Mouse (Mus musculus) MEL (cell line): Measurements from ENCODE around the gene Vwa8. TPM values are rescaled to one million over a fixed set of nuclear protein-coding genes. Genes with fewer than 3 reads are reported as not detected.

Experiments
- DNase-seq: peaks from one replicate; pipeline ENCODE4 v3.0.0; 2011; ENCODE audit warnings: low read depth, low spot score
- H3K27ac ChIP-seq: 2 replicates; pipeline ENCODE4 v1.5.1; 2012; ENCODE audit warnings: low read depth, mild to moderate bottlenecking, control low read depth, low read length, moderate library complexity; ENCODE audit not compliant: control insufficient read depth
- H3K27me3 ChIP-seq, 2 experiments: fragments of 150-350 bp in 1 of 2; sonication (generic) in 1 of 2; 2 replicates each; pipeline ENCODE4 v1.6.1; 2012; ENCODE audit warnings: low read length in 2 of 2, mild to moderate bottlenecking in 2 of 2, improper control_type of control experiment in 1 of 2, moderate library complexity in 1 of 2; ENCODE audit not compliant: insufficient read depth in 2 of 2, control insufficient read depth in 1 of 2
- H3K36me3 ChIP-seq, 2 experiments: 2 replicates each; pipeline ENCODE4 v1.6.1; 2012 to 2014; ENCODE audit warnings: low read length in 2 of 2, improper control_type of control experiment in 1 of 2, inconsistent platforms in 1 of 2, mild to moderate bottlenecking in 1 of 2; ENCODE audit not compliant: insufficient read depth in 2 of 2, control insufficient read depth in 1 of 2
- H3K4me1 ChIP-seq, 2 experiments: fragments of 150-350 bp in 1 of 2; sonication (generic) in 1 of 2; 2 replicates each; pipeline ENCODE4 v1.6.1; 2012; ENCODE audit warnings: low read length in 2 of 2, improper control_type of control experiment in 1 of 2, mild to moderate bottlenecking in 1 of 2; ENCODE audit not compliant: insufficient read depth in 2 of 2, control insufficient read depth in 1 of 2
- H3K4me3 ChIP-seq, 2 experiments: fragments of 150-350 bp in 1 of 2; sonication (generic) in 1 of 2; 2 replicates each; pipeline ENCODE4 v1.5.1; 2012; ENCODE audit warnings: low read depth in 2 of 2, low read length in 2 of 2, mild to moderate bottlenecking in 2 of 2, moderate library complexity in 2 of 2, control low read depth in 1 of 2, improper control_type of control experiment in 1 of 2; ENCODE audit not compliant: control insufficient read depth in 1 of 2, insufficient read depth in 1 of 2
- H3K79me2 ChIP-seq: 2 replicates; pipeline ENCODE4 v1.6.1; 2012; ENCODE audit warnings: mild to moderate bottlenecking, low read length, moderate library complexity; ENCODE audit not compliant: control insufficient read depth, poor library complexity, insufficient read depth
- H3K9ac ChIP-seq: 2 replicates; pipeline ENCODE4 v1.6.1; 2012; ENCODE audit warnings: low read depth, mild to moderate bottlenecking, control low read depth, low read length, moderate library complexity; ENCODE audit not compliant: control insufficient read depth, poor library complexity, severe bottlenecking
- H3K9me3 ChIP-seq: fragments of 150-350 bp; sonication (generic); replicated peaks from 2 replicates; pipeline ENCODE4 v1.6.1; 2012; ENCODE audit warnings: mild to moderate bottlenecking, low read length, improper control_type of control experiment, moderate library complexity; ENCODE audit not compliant: insufficient read depth
- CHD1 ChIP-seq: IDR thresholded peaks from 2 replicates; pipeline ENCODE4 v1.6.1; 2012; ENCODE audit warnings: low read depth, mild to moderate bottlenecking, inconsistent platforms, low read length, improper control_type of control experiment
- E2F4 ChIP-seq: IDR thresholded peaks from 2 replicates; pipeline ENCODE4 v1.6.1; 2011; ENCODE audit warnings: low read depth, low read length, improper control_type of control experiment, borderline replicate concordance
- EP300 ChIP-seq, 2 experiments: IDR thresholded peaks; 2 replicates each; pipeline ENCODE4 v1.6.1; 2011; ENCODE audit warnings: improper control_type of control experiment in 2 of 2, low read length in 2 of 2, low read depth in 1 of 2, mild to moderate bottlenecking in 1 of 2
- GABPA ChIP-seq: IDR thresholded peaks from 2 replicates; pipeline ENCODE4 v1.6.1; 2012; ENCODE audit warnings: low read depth, mild to moderate bottlenecking, inconsistent platforms, low read length, improper control_type of control experiment, moderate library complexity
- HCFC1 ChIP-seq: IDR thresholded peaks from 2 replicates; pipeline ENCODE4 v1.6.1; 2012; ENCODE audit warnings: low read depth, mild to moderate bottlenecking, inconsistent platforms, low read length, improper control_type of control experiment, moderate library complexity
- MAFK ChIP-seq: IDR thresholded peaks from 2 replicates; pipeline ENCODE4 v1.6.1; 2011; ENCODE audit warnings: low read depth, mild to moderate bottlenecking, low read length, improper control_type of control experiment, borderline replicate concordance
- MAZ ChIP-seq: IDR thresholded peaks from 2 replicates; pipeline ENCODE4 v1.6.1; 2012; ENCODE audit warnings: low read depth, mild to moderate bottlenecking, inconsistent platforms, low read length, improper control_type of control experiment
- MEF2A ChIP-seq: IDR thresholded peaks from 2 replicates; pipeline ENCODE4 v1.6.1; 2014; ENCODE audit warnings: low read depth, mild to moderate bottlenecking, inconsistent platforms, low read length, improper control_type of control experiment; ENCODE audit not compliant: poor library complexity, insufficient replicate concordance, severe bottlenecking; ENCODE audit errors: extremely low read depth
- MYB ChIP-seq: IDR thresholded peaks from 2 replicates; pipeline ENCODE4 v1.6.1; 2011; ENCODE audit warnings: mild to moderate bottlenecking, low read depth, low read length, improper control_type of control experiment
- NRF1 ChIP-seq: IDR thresholded peaks from 2 replicates; pipeline ENCODE4 v1.6.1; 2014; ENCODE audit warnings: low read depth, mild to moderate bottlenecking, inconsistent platforms, low read length, improper control_type of control experiment, moderate library complexity; ENCODE audit not compliant: poor library complexity, insufficient read depth, severe bottlenecking
- POLR2AphosphoS2 ChIP-seq: IDR thresholded peaks from 2 replicates; pipeline ENCODE4 v1.6.1; 2011; ENCODE audit warnings: low read length, improper control_type of control experiment
- RCOR1 ChIP-seq: IDR thresholded peaks from 2 replicates; pipeline ENCODE4 v1.6.1; 2012; ENCODE audit warnings: low read depth, mild to moderate bottlenecking, inconsistent platforms, low read length, improper control_type of control experiment
- SIN3A ChIP-seq: IDR thresholded peaks from 2 replicates; pipeline ENCODE4 v1.6.1; 2012; ENCODE audit warnings: low read length, improper control_type of control experiment, inconsistent platforms
- TBP ChIP-seq: IDR thresholded peaks from 2 replicates; pipeline ENCODE4 v1.8.0; 2011; ENCODE audit warnings: low read depth, low read length, improper control_type of control experiment
- TCF12 ChIP-seq: IDR thresholded peaks from 2 replicates; pipeline ENCODE4 v1.6.1; 2014; ENCODE audit warnings: low read depth, mild to moderate bottlenecking, inconsistent platforms, low read length, improper control_type of control experiment, moderate library complexity
- UBTF ChIP-seq: IDR thresholded peaks from 2 replicates; pipeline ENCODE4 v1.6.1; 2012; ENCODE audit warnings: low read depth, mild to moderate bottlenecking, inconsistent platforms, low read length, improper control_type of control experiment, moderate library complexity, borderline replicate concordance; ENCODE audit not compliant: insufficient read depth
- USF2 ChIP-seq, 2 experiments: IDR thresholded peaks; 2 replicates each; pipeline ENCODE4 v1.6.1; 2011 to 2012; ENCODE audit warnings: improper control_type of control experiment in 2 of 2, low read length in 2 of 2, borderline replicate concordance in 1 of 2, inconsistent platforms in 1 of 2, low read depth in 1 of 2, mild to moderate bottlenecking in 1 of 2; ENCODE audit not compliant: insufficient read depth in 1 of 2
- ZC3H11A ChIP-seq: IDR thresholded peaks from 2 replicates; pipeline ENCODE4 v1.6.1; 2012; ENCODE audit warnings: low read depth, mild to moderate bottlenecking, inconsistent platforms, low read length, improper control_type of control experiment
- ZKSCAN1 ChIP-seq: IDR thresholded peaks from 2 replicates; pipeline ENCODE4 v1.6.1; 2012; ENCODE audit warnings: low read depth, mild to moderate bottlenecking, inconsistent platforms, low read length, improper control_type of control experiment, moderate library complexity
- ZMIZ1 ChIP-seq: IDR thresholded peaks from 2 replicates; pipeline ENCODE4 v1.6.1; 2012; ENCODE audit warnings: low read depth, mild to moderate bottlenecking, inconsistent platforms, low read length, improper control_type of control experiment, moderate library complexity
- ZNF384 ChIP-seq: IDR thresholded peaks from 2 replicates; pipeline ENCODE4 v1.6.1; 2012; ENCODE audit warnings: low read depth, mild to moderate bottlenecking, inconsistent platforms, low read length, improper control_type of control experiment
- polyA plus RNA-seq, 2 experiments: library from polyadenylated mRNA; stranded (reverse) in 1 of 2; unstranded in 1 of 2; fragments of >175 nt in 1 of 2; fragments of >200 nt in 1 of 2; gene quantifications; 2 replicates each; pipeline versions ENCODE4 v1.2.1 to v1.2.4; 2012; ENCODE audit warnings: low replicate concordance in 2 of 2, low read depth in 1 of 2; ENCODE audit not compliant: insufficient read length in 2 of 2, insufficient read depth in 1 of 2, missing spikeins in 1 of 2
- total RNA-seq: library from RNA; depleted of rRNA; stranded (reverse); fragments of 300-350 nt; gene quantifications from 2 replicates; pipeline ENCODE4 v1.2.3, GENCODE M21; 2012

The Vwa8 gene
- total and polyA plus RNA-seq, 3 experiments: 12.4 to 19.6 TPM; not detected in 1

GRCm38 (mm10) chr14:79185018-79185685, 336.3 kb downstream of the Vwa8 start:
- Histone ChIP-seq H3K79me2 (no peaks in the 10 kb centered on the region), H3K27ac (no peak overlapping the region), H3K4me1 (no peaks in the 10 kb centered on the region), H3K27me3 (no peaks in the 10 kb centered on the region), H3K9ac (no peak overlapping the region), H3K4me3 (no peak overlapping the region), H3K36me3 (no peaks in the 10 kb centered on the region), H3K9me3 (no peaks in the 10 kb centered on the region)
- TF ChIP-seq EP300 (IDR thresholded peaks at IDR 0.05; ENCODE audit: low read depth in 1 of 2, low read length in 2 of 2) (no peak), RCOR1 (no peak), ZC3H11A (no peak), TBP (no peak), NRF1 (no peak), ZKSCAN1 (no peak), CHD1 (no peak)
- DNase-seq: no peak

DNA sequence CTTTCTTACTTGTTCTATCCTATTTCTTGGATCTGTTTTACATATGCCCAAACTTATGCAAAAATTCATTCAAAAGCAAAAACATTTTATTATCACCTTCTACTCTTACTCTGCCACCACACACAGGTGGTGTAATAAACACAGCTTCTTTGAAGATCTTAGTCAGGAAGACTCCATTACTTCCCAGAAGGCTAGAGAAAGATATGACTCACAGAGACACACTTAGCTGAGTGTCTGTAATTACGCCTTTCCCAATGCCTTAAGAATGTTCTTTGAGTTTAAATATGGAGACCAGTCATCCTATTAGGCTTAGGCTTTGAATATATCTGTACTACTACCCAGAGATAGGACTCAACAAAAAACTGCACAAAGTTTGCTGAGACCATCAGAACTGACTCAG, 338.1 kb downstream of the Vwa8 start:
- no peak for DNase-seq
- Histone ChIP-seq H3K79me2 (no peaks in the 10 kb centered on the region), H3K36me3 (no peaks in the 10 kb centered on the region), H3K27me3 (no peaks in the 10 kb centered on the region), H3K4me3 (no peak overlapping the region), H3K9me3 (no peaks in the 10 kb centered on the region), H3K4me1 (no peaks in the 10 kb centered on the region), H3K27ac (no peak overlapping the region), H3K9ac (no peak overlapping the region)
- TF ChIP-seq HCFC1: no peak
- TF ChIP-seq GABPA: no peak
- no peak for TF ChIP-seq MEF2A
- no peak for TF ChIP-seq USF2 (IDR thresholded peaks at IDR 0.05; ENCODE audit: borderline replicate concordance in 1 of 2, insufficient read depth in 1 of 2, low read depth in 1 of 2, low read length in 2 of 2)
- TF ChIP-seq UBTF: no peak
- no peak for TF ChIP-seq TCF12
- TF ChIP-seq MYB: no peak
- no peak for TF ChIP-seq E2F4
- TF ChIP-seq POLR2AphosphoS2: no peak
- no peak for TF ChIP-seq ZKSCAN1
- no peak for TF ChIP-seq NRF1
- TF ChIP-seq EP300 (IDR thresholded peaks at IDR 0.05; ENCODE audit: low read depth in 1 of 2, low read length in 2 of 2): no peak
- no peak for TF ChIP-seq MAZ
- TF ChIP-seq ZMIZ1: no peak
- no peak for TF ChIP-seq SIN3A
- TF ChIP-seq MAFK: no peak
- TF ChIP-seq ZNF384: no peak
